Mouse (Mus musculus): ENCODE results near the gene Pcsk5.
"Not testable (repeated sequence)": the region's sequence is repeated elsewhere in the genome, so short reads cannot be mapped to it uniquely, and the experiment has no call there.

Gene Pcsk5

DNA sequence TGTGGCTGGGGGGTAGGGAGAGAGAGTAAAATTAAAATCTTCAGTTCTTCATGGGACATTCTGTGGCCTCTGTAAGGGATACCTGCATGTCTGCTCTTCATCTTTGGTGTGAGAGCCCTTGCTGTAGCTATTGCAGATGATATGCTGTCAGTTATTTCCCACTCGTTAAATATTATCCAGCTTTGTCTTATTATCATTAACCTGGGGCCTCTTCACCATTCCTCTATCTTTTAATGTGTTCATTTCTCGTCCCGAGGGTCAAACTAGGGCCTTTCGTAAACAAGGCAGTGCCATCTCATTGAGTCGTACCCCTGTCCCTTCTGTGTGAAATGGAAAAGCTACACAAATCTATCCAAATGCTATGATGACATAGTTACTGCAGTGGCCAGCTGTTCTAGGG lies 361.4 kb downstream of the Pcsk5 start:
- no peak for DNase-seq (ENCODE audit: low spot score)

DNA sequence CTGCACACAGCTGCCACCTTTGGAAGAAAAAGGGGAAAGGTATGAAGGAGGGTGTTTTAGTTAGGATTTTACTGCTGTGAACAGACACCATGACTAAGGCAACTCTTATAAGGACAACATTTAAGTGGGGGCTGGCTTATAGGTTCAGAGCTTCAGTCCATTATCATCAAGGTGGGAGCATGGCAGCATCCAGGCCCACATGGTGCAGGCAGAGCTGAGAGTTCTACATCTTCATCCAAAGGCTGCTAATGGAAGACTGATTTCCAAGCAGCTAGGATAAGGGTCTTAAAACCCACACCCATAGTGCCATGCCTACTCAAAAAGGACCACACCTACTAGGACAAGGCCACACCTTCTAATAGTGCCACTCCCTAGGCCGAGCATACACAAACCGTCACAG lies 364.3 kb downstream of the Pcsk5 start:
- not testable (repeated sequence) for DNase-seq (ENCODE audit: low spot score)

DNA sequence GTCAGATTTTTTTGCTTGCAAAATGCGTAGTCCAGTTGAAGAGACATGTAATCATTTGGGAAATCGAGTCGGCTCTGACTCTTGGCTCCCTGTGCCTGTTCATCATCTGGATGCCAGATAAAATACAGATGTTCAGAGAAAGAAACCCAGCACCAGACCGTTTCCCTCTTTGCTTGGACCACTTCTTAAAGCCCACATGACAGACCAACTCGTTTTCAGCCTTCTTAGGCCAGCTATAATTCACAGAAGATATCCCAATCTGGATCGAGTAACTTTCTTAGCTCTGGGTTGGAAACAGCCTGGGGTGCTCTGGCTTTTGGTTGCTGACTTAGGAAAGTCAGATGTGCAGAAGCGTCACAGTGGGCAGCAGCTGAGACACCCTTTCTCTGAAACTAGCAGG lies 365.6 kb downstream of the Pcsk5 start:
- DNase-seq (ENCODE audit: low spot score): no peak

DNA sequence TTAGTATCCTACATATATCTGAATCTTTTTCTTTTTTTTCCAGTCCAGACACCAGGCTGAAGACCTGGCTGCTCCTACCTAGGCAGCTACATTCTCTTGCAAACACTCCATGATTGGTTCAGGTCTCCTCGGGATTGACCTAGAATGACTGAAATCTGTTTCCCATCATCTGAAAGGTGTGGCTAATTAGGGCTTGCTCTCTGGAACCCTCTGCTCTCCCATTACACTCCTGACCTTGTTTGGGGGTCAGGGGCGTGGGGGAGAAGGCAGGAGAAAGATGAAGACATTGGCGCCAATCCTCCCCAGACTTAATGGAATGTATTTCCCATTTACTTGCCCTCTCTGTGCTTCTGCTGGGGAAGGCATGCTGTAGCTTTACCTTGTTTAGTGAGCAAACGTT lies 366.2 kb downstream of the Pcsk5 start:
- no peak for DNase-seq (ENCODE audit: low spot score)

DNA sequence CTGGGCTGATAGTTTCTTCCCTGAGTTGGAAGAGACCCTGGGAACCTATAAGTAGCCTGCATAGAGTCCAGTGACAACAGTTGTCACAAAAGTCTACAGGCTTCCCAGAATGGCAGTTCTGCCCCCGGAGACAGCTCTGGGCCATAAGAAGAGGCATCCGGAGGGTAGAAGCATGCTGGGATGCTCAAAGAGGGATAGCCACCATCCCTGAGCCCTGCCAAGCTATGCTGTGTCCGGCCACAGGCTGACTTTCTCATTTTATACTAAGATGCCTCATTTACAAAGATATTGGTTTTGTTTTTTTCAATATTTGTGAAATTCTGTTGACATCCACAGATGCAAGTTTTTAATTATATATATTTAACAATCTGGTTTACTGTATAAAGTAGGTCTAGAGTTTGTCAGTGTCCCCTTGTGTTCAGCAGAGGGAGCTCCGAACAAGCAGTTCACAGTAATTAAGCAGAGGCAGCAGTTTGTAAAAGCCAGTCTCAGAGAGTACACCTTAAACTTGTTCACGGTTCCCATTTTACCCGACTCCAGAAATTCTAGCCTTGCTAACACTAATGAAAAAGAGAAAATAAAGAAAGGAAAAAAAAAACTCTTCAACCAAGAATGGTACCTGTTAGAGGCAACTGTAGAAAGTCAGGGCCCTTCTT lies 369.7 kb downstream of the Pcsk5 start:
- no peak for DNase-seq (ENCODE audit: low spot score)

DNA sequence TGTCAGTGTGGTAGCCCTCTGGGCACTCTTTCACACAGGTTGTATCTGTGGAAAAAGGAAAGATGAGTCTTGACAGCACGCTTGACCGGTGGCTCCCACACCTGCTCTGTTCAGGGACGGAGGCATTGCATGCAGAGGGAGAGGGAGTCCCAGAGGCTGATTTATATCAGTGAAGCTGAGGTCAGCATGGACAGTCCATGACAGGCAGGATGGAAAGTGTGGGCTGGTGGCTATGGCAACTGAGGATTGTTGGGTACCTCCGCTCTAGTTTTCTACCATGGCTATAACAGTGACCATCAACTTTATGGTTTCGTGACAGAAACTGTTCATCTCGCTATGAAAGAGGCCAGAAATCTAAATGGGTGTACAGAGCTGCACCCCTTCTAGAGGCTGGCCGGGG lies 385.4 kb downstream of the Pcsk5 start:
- DNase-seq (ENCODE audit: low spot score): no peak

DNA sequence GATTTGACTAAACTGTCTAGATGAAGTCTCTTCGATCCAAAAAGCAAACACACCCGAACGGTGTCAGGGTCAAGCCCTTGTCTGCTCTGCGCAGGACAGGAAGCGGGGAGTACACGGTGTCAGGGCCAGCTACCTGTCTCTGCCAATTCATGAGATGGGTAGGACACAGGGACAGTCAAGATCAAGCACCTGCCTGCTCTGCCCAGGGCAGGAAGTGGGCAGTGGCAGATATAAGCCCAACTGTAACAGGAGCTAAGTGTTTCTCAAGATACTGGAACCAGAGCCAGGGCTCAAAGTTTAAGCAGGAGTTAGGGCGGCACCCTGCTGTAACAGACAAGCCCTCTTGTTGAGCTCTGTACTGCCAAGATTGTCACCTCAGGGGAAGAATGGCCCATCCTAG lies 393.9 kb downstream of the Pcsk5 start:
- DNase-seq (ENCODE audit: low spot score): no peak

DNA sequence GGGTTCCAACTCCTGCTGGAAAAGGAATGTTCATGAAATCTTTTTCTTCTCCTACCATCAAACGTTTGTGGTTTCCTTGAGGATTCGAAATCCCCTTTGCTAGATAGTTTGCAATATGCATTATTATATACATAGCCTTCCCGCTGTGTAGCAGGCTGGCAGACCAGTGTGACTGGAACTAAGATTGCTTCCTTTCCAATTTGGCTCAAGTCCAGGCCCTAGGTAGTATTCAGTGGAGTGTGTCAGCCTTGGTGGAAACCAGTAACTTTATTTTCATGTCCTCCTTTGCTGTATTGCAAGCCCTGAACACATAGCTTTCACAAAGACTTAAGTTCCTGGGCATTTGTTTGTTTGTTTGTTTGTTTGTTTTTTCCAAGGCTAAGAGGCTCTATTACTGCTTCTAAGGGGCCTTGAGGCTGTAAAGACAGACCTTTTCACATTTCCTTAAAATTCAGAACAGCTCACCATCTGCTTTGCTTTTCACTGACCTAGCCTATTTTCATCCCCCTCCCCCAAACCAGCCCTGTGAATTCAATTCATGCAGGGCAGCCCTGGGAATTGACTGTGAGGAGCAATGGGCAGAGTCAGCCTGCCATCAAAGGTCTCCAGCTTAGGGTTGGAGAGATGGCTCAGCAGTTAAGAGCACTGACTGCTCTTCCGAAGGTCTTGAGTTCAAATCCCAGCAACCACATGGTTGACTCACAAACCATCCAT lies 397.8 kb downstream of the Pcsk5 start:
- DNase-seq (ENCODE audit: low spot score): no peak

DNA sequence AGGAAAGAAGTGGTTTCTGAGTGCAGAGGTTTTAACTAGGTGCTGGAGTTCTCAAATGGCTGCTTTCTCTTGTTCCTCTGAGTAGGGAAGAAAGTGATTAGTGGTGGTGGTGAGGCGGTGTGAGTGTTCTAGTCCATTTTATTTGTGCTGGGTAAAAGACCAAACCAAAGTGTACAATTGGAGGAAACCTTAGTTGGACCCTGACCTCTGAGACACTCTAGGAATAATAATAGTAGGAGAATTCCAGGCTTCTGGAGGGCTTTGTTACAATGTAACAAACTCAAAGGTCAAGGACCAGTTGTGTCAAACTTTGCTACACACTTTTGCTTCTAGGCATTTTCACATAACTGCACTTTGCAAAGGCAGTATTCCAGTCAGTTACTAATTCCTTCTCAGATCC lies 400.8 kb downstream of the Pcsk5 start:
- no peak for DNase-seq (ENCODE audit: low spot score)

DNA sequence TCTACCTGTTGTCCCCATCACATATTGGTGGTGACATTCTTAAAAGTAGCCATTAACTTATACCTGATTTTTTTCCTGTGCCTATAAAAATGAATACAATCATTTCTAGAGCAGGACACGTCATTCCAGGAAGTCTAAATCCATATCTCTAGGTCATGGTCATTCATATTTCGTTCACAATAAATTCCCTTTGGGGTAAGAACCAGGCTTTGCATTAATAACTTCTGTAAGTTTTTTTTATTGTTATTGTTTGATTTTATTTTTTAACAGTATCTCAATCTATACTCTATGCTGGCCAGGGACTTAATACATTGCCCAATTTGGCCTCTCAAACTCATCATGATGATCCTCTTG lies 408.9 kb downstream of the Pcsk5 start:
- no peak for DNase-seq (ENCODE audit: low spot score)

DNA sequence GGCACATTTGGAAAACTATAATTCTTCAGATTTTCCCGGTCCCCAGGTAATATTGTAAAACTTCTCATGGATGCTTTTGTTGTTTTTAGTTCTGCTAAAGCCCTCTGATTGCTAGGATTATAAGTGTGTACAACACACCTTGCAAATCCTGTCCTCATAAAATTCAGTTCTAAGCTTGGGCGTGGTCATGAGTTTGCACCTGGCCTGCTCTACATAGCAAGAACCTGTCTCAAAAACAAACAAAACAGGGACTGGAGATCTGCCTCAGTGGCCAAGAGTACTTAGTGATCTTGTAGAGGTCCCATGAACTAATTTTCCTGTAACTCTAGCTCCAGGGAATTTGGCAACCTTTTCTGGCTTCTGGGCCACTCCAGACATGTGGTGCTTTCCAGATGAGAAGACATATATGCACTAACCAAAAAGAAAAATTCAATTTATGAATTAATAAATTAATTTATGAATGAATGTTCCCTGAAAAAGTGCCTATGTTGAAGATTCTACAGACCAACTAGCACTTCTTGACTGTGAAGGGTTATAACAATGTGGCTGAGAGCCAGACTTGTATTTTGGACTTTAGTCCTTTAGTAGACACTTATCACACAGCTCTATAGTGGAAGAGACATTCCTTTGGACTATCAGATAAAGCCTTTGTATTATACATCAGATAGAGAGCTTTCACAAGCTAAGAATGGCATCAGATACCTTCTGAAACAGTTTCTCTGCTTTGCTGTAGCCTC lies 409.4 kb downstream of the Pcsk5 start:
- DNase-seq (ENCODE audit: low spot score): no peak

DNA sequence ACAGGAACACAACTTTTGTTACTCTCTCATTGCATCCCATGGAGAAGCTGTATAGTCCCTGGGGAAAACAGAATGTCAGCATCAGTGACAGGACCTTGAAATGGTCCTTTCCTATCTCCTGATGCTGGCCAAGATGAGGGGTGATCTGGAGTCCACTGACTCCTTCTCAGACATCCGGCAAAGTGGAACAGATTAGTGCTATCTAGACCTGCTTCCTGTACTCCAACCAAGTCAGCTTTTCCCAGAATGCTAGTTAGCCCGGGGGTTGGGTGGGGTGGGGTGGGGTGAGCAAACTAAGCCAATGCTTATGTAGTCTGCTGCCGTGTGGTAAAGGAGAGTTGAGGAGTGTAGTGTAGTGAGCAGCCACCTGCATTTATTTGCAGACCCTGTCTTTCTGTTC lies 414.1 kb downstream of the Pcsk5 start:
- DNase-seq (ENCODE audit: low spot score): no peak

DNA sequence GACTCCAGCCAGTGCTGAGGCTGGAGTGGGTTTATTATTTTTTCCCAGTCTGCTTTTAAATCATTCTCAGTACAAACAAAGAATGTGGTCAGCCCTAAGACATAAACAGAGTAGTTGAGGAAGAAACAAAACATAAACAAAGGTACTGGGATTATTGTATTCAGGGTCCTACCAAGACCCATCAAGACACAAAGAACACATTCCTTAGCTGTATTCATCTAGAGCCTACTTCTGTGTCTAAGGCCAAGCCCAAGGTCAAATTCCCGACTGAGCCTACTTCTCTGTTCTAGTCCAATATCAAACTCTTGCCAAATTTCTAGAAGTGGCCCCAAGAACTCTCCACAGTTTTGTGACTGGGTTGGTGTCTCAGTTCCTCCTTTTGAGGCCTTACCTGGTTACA lies 419.6 kb downstream of the Pcsk5 start:
- DNase-seq (ENCODE audit: low spot score): no peak

DNA sequence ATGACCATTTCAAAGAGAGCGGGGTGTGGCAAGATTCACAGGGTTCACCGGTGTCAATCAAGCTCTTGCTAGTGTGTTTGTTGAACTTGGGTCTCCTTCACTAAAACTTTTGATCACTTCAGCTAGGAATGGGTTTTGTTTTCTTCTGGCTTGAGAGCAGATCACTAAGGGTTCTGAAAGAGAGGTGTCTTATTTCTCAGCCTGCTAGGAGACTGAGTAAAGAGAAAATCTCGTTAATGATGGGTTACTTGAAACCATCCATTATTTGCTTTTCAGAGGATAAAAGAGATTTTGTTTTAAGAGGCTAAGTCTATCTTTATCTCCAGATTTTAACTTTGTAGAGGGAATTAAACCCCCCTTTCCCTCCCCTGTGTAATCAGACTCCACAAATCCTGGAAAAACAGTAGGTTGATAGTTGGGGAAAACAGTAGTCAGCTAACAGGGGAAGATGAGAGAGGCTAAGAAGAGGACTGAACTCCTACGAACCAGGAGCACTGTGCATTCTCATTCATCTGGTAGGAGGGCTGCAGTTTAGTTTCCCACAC lies 424.4 kb downstream of the Pcsk5 start:
- DNase-seq (ENCODE audit: low spot score): no peak

DNA sequence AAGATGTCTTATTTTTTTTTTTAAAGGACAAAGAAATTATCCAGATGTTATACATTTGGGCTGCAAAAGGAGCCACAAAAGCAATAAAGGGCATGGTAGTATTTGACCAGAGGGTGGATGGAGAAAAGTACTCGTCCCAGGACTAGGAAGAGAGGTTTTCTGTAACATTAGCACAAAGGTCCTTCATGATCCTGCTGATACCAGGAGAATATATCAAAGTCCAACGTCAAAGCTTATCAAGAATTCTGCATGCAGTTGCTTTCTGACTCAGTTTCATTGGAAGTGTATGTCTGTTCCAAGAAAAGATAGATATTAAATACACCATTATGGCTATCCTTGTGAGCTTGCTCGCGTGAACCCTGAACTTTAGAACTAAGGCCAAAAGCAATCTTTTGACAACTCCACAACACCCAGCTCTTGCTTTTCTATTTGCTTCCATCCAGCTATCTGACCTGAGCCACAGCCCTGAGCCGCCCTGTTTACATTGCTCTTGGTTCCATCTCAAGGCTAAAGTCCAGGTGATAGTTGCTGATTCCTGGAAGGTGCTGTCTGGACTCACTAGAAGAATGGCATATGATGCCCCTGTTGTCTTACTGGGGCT lies 426.9 kb downstream of the Pcsk5 start:
- no peak for DNase-seq (ENCODE audit: low spot score)

DNA sequence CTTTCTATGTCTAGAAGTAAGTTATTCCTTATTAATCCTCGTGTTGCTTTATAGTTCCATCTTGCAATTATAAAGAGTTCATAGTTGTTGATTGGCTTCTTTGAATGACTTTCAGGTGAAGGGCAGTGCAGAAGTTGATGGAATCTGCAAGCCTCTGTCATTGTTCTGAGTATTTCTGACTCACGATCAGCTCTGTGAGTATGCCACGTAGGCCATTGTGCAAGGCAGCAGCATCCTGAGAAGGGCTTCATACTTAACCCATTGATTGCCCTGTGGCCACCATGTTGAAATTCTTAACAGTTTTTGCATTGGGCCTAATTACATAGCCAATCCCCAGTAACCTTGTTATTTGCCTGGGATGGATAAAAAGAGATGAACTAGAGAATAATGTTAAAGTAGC lies 428.1 kb downstream of the Pcsk5 start:
- DNase-seq (ENCODE audit: low spot score): no peak

DNA sequence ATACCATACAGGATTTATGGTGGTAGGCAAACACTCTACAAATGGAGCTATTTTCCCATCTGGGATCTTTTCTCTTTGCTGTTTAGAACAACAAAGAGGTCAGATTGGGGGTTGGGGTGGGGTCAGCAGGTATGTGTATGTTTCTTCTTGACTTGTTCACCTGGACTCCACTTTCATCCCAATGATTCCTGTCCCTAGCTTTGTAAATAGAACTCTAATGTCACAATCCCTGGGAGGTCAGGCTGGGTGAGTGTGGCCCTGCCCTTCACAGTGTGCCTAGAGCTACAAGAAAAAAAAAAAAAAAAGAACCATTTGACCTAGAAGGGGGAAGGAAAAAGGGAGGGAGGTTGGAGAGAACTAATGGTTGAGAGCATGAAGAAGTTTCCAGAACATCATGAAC lies 428.8 kb downstream of the Pcsk5 start:
- no peak for DNase-seq (ENCODE audit: low spot score)

DNA sequence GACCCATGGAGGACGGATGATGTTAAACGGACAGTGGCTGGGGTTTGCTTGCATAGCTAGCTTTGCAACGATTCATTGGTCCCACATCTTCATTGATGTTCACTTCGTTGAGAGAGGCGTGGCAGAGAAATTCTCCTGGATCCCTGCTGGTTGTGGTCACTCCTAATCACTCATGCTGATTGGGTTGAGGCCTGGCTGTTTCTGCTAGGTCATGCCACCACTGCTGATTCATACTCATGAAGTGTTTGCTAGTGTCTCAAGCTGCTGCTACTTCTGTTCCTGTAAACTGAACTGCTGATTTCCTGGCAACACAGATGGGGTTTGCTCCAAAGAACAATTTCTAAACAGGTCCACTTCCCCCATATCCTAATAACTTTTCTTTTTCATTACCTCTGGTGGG lies 430.6 kb downstream of the Pcsk5 start:
- no peak for DNase-seq (ENCODE audit: low spot score)

DNA sequence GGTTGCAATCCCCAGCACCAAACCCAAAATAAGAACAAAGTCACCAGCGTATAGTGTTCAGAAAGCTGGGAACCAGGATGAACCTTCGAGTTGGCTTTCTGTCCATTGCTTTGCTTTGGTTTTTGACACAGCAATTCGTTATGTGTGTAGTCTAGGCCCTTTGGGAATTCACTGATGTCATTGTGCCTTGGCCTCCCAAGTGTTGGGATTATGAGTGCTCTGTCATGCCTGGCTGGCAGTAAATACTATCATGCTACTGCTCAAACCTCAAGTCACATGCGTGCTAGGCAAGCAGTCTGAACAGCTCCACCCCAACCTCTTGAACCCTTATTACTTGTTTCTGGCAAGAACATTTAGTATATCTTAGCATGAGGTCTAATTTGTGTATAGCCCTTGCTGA lies 434.3 kb downstream of the Pcsk5 start:
- DNase-seq (ENCODE audit: low spot score): no peak

DNA sequence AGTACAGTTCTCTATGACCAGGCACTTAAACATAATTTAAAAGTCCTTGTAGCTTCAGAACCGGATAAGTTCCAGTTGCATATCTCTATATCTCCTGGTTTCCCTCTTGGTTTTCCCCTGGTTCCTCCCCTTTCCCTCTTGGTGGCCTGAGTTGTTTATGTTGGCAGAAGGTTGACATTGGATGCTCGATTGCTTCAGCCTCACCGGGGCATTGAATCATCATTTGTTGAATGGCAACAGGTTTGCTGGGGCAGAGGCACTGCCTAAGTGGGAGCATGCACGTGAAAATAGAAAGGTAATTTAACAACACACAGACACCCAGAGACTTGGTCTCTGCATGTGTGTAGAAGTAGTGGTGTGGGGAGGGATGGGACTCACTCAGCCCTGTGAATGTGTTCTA lies 436.9 kb downstream of the Pcsk5 start:
- no peak for DNase-seq (ENCODE audit: low spot score)

DNA sequence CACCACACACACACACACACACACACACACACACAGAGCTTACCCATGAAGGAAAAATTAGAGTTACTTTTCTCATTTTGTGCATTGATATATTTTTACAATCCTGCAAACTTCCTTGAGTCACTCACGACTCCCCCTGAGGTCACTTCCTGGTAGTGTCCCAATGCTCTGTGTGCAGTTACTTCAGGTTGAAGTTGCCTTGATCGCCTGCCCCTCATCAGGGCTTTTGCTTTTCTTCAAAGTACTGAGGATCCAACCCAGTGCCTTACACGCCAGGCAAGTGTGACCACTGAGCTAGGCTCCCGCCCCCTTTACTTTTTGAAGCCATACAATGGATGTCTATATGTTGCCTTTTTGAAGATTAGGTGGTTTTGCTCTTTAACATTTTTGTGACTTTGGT lies 437.5 kb downstream of the Pcsk5 start:
- no peak for DNase-seq (ENCODE audit: low spot score)

DNA sequence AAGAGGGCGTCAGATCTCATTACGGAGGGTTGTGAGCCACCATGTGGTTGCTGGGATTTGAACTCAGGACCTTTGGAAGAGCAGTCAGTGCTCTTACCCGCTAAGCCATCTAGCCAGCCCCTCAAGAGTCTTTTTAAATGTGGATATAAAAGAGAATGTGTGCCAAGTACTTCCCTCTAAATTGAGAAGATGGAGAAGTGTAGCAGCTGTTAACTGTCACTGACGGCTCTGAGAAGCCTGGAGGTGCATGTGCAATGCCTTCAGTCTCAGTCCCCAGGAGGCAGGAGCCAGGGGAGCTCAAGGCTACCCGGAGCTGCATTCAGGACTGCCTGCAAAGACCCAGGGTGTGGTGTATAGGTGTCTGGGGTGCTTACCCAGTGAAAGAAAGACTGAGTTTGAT lies 439.5 kb downstream of the Pcsk5 start:
- no peak for DNase-seq (ENCODE audit: low spot score)

DNA sequence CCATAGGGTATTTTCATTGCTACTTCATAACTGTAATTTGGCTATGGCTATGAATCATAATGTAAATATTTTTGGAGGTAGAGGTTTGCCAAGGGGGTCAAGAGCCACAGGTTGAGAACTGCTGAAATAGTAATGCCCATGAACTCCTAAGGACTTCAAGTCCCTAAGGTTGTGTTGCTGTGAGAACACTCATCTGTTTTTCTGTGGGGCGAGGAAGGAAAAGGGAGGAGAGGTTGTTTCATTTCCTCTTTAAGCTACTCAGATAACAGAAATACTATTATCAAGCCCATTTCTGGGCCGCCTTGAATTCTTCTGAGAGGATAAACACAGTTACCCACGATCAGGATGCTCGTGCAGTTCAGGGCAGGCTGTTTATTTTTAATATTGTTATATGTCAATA lies 440.6 kb downstream of the Pcsk5 start:
- DNase-seq (ENCODE audit: low spot score): no peak

Data from MN1 (cell line).